Mouse (Mus musculus) CH12.LX (cell line): ENCODE data around the gene Cfap61.

ENCODE experiments used
- BHLHE40 ChIP-seq: IDR thresholded peaks from 2 replicates; pipeline ENCODE4 v1.6.1; 2011; ENCODE audit warnings: mild to moderate bottlenecking, low read depth, low read length, improper control_type of control experiment
- CHD1 ChIP-seq: IDR thresholded peaks from 2 replicates; pipeline ENCODE4 v1.6.1; 2012; ENCODE audit warnings: low read depth, low read length, improper control_type of control experiment, inconsistent platforms
- CHD2 ChIP-seq: IDR thresholded peaks from 2 replicates; pipeline ENCODE4 v1.6.1; 2011; ENCODE audit warnings: low read length, improper control_type of control experiment
- CTCF ChIP-seq, 2 experiments: IDR thresholded peaks in 1 of 2; conservative IDR thresholded peaks in 1 of 2; 2 replicates each; pipeline ENCODE4 v1.5.1; 2011 to 2012; ENCODE audit warnings: low read depth in 2 of 2, low read length in 2 of 2, improper control_type of control experiment in 1 of 2, inconsistent platforms in 1 of 2, mild to moderate bottlenecking in 1 of 2, moderate library complexity in 1 of 2
- EP300 ChIP-seq: IDR thresholded peaks from 2 replicates; pipeline ENCODE4 v1.6.1; 2011; ENCODE audit warnings: low read length, improper control_type of control experiment
- GABPA ChIP-seq: IDR thresholded peaks from 2 replicates; pipeline ENCODE4 v1.6.1; 2012; ENCODE audit warnings: low read depth, low read length, improper control_type of control experiment, inconsistent platforms; ENCODE audit not compliant: insufficient replicate concordance
- MAX ChIP-seq: IDR thresholded peaks from 2 replicates; pipeline ENCODE4 v1.6.1; 2011; ENCODE audit warnings: low read length, improper control_type of control experiment
- NELFE ChIP-seq: IDR thresholded peaks from 2 replicates; pipeline ENCODE4 v1.6.1; 2011; ENCODE audit warnings: low read depth, low read length, improper control_type of control experiment
- PAX5 ChIP-seq: IDR thresholded peaks from 2 replicates; pipeline ENCODE4 v1.6.1; 2012; ENCODE audit warnings: low read length, inconsistent platforms, mixed read lengths
- POLR2A ChIP-seq: IDR thresholded peaks from 2 replicates; pipeline ENCODE4 v1.6.1; 2011; ENCODE audit warnings: low read depth, mild to moderate bottlenecking, improper control_type of control experiment, low read length
- RAD21 ChIP-seq: IDR thresholded peaks from 2 replicates; pipeline ENCODE4 v1.6.1; 2011; ENCODE audit warnings: low read depth, mild to moderate bottlenecking, low read length, improper control_type of control experiment, moderate library complexity
- SMC3 ChIP-seq: IDR thresholded peaks from 2 replicates; pipeline ENCODE4 v1.6.1; 2011; ENCODE audit warnings: low read depth, low read length, improper control_type of control experiment
- USF2 ChIP-seq: conservative IDR thresholded peaks from 2 replicates; pipeline ENCODE4 v1.6.1; 2011; ENCODE audit warnings: low read depth, low read length, improper control_type of control experiment
- ZKSCAN1 ChIP-seq: IDR thresholded peaks from 2 replicates; pipeline ENCODE4 v1.6.1; 2012; ENCODE audit warnings: low read depth, inconsistent platforms, low read length, improper control_type of control experiment, borderline replicate concordance

- TF ChIP-seq GABPA = no peak
- no peak for TF ChIP-seq POLR2A
- no peak for TF ChIP-seq CTCF (conservative IDR thresholded peaks at IDR 0.05 in 1 of 2, IDR thresholded peaks at IDR 0.05 in 1 of 2; ENCODE audit: low read depth in 2 of 2, low read length in 2 of 2)
- TF ChIP-seq ZKSCAN1 = no peak
- 0 out of 2 replicates have a peak, but pooled peaks have one; percentile 38 for TF ChIP-seq CHD1
- TF ChIP-seq USF2 = no peak
- TF ChIP-seq PAX5 = no peak
- 0 out of 2 replicates have a peak, but pooled peaks have one; percentile 35 for TF ChIP-seq CHD2
- no peak; the same call in 1 of the 2 replicates for TF ChIP-seq RAD21
- peak; percentile 85 for TF ChIP-seq MAX
- TF ChIP-seq BHLHE40 = peak; percentile 55
- no peak for TF ChIP-seq SMC3
- peak; percentile 82 for TF ChIP-seq EP300
- no peak for TF ChIP-seq NELFE
Observed at GRCm38 (mm10) chr2:146225818-146226217, 291.2 kb downstream of the Cfap61 start.
